Mouse (Mus musculus) c-Kit-positive CD71-negative TER-119-negative erythroid progenitor cells, embryonic 14.5 days (primary cell): ENCODE data around the gene 4930518I15Rik.
A peak's percentile ranks its signal among the peaks of the same experiment; 100 is the strongest.
"Not testable (repeated sequence)": the region's sequence is repeated elsewhere in the genome, so short reads cannot be mapped to it uniquely, and the experiment has no call there.

Source experiments
- DNase-seq: peaks from one replicate; pipeline ENCODE4 v3.0.0-alpha.2; 2013; ENCODE audit warnings: low read depth

The 4930518I15Rik gene

GRCm38 (mm10) chr2:156874760-156875510 is 17.2 kb upstream of the 4930518I15Rik start:
- DNase-seq = no peak

DNA sequence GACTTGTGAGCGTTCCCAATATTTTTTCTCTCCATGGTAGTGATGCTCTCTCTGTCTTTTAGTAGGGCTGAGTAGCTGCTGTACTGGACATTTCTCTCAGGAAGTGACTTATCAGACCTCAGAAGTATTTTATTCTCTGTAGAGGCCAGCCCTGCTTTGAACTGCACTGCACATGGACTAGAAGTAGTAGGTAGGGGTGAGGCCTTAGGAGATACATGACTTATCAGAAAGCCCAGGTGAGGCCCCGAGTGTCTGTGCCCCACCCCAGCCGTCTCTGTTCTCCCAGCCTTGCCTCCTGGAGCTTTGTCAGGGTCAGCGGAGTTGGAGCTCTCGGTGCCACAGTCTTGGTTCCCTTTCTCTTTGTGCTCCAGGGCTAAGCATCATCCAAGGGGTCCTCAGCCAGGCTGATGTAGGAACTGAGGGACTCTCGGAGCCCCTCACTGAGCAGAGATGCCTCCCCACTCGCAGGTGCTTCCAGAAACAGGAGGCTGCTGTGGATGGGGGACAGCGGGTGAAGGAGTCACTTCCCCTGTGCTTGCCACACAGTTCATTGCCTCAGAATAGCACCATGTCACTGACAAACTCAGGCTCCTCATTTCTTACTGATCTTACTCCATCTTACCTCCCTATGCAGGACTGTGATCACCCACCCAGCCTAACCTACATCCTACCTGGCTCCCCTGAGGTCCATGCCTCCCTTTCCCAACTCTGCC is 16.5 kb upstream of the 4930518I15Rik start:
- DNase-seq = no peak

DNA sequence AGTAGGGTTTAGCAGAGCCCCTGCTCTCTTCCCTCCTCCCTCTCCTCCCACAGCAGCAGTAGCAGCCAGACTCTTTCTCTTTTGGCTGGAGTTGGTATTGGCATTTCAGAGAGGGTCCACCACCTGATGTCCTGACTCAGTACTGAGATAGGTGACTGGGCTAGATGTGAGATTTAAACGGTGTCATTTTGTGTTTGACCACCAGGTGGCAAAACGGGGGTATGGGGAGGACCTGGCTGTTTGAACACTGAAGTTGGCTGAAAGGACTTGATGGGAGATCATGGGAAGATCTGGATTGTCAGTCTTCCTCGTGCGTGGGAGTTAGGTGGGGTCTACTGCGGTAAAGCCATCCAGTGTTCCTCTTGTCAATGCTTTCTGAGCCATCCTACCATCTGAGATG is 15.9 kb upstream of the 4930518I15Rik start:
- peak; percentile 64 for DNase-seq

- no peak for DNase-seq
These were observed 12.8 kb upstream of the 4930518I15Rik start for GRCm38 (mm10) chr2:156870519-156870918.

DNA sequence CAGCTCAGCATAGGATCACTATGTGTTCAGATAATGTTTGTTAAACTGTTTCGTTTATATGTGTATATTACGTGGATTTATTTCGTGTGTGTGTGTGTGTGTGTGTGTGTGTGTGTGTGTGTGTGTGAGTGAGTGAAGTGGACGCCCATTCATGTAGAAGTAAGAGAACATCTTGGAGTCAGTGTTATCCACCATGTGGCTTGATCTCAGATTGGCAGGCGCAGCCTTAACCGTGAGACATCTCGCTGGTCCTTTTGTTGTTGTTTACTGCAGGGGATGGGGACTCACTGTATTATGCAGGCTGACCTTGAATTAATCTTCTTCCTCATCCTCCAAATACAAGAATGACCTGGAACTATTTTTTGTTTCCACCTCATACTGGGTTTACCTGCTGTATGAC is 11.8 kb upstream of the 4930518I15Rik start:
- DNase-seq = no peak

DNA sequence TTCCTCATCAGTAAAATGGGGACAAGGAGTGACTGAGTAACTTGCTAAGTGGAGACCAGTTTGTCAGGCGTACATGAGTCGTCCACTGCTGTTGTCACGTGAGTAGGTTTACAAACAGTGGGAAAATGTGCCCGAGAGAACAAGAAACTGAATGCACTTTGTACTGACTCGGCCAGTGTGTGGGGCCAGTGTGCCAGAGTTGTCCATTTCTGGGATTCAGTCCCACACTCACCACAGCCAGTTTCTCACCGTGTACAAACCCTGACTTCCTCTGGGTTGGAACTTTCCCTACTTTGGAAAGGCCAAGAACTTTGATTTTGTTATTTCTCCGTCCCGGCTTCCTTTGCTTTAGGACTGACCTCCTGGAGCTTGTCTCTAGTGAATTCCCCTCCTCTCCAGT is 11.2 kb upstream of the 4930518I15Rik start:
- no peak for DNase-seq

DNA sequence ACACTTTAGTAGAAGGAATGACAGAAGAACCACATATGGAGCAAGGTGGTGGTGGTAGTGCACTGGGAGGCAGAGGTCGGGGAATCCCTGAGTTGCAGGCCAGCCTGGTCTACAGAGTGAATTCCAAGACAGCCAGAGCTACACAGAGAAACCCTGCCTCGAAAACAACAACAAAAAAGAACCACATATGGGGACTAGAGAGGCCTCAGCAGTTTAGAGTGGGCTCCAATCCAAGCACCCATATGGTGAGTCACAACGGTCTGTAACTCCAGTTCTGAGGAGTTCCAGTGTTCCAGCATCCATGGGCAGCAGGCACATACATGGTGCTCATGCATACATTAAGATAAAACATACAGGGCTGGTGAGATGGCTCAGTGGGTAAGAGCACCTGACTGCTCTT is 6.7 kb upstream of the 4930518I15Rik start:
- no peak for DNase-seq

- DNase-seq = no peak
These were observed 5.9 kb upstream of the 4930518I15Rik start for GRCm38 (mm10) chr2:156863487-156864160.

DNA sequence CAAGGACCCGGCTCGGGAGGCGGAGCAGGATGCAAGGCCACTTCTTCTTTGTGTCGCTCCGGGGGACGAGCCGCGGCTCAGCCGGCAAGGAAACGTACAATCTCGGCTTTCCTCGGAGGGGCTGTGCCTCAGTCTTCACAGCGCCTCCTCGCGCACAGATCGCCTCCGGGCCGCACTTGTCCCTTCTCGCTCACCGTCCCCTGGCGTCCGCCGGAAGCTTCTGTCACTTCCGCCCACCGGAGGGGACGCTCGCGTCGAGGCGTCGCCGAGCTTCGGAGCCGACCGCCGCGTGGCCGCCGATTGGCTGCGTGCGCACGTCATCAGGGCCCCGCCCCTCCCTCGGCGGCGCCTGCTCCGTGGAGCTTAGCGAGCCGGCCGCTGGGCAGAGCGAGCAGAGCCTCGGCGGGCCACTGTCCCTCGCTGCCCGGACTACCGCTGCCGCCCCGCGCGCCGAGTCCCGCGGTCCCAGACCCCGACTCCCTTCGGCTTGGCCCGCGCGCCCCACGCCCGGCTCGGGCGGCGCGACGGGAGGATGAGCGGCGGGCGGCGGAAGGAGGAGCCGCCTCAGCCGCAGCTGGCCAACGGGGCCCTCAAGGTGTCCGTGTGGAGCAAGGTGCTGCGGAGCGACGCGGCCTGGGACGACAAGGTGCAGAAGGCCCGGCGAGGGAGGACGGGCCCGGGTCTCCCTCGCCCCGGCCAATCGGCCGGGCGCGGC is 5.2 kb upstream of the 4930518I15Rik start, which contains the start of gene Rab5if:
Rab5if (plus strand) TSS at position 357 of the 715 bp plus-strand sequence.
- DNase-seq = peak; percentile 94

GRCm38 (mm10) chr2:156862041-156862717 is 4.4 kb upstream of the 4930518I15Rik start:
- no peak for DNase-seq

DNA sequence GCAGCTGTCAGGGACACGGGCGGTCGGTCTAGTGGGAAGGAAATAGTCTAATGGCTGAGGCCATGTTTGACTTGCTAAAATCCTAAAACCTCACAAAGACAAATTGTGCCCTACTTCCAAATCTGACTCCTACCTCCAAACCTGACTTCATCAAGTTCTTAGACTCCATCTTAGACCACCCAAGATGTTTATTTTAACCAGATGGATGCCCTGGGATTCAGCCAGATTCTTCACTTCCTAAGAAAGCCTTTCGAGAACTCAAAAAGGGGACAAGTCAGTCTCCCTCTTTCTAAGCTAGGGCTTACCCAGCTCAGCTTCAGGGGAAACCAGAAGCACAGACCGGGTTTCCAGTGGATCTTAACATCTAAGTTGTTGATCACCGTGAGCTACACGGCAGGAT is 925 bp upstream of the 4930518I15Rik start:
- DNase-seq = no peak

DNA sequence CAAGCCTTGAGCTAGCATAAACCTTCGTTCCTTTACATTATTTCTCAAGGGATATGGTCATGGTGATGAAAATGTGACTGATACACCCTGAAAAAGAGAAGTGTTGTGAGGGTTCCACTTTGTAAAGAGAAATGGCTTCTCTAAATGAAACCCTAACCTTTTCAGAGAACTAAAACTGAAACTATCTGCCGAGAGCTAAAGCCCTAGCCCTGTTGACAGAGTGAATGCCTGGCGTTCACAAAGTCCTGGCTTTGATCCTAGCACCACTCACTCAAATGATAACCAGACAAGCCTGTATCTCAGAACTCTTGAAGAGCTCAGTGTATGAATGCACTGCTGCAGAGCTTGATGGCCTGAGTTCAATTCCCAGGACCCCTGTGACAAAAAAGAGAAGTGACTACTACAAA is 358 bp downstream of the 4930518I15Rik start:
- no peak for DNase-seq

DNA sequence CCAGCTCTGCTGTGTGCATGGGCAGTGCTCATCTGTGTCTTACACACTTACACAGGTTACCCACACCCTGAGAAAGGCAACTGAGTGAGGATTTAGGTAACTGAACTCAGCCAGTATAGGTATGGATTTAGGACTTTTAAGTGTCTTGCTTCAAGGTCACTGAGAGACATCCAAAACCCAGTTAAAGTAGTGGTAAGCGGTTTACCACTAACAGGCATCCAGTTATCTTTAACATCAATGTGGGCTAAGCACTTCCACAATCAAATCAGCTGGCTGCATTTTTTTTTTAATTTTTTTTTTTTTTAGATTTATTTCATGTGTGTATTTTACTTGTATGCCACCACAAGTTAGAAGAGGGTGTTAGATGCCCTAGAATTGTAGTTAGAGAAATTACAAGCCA is 1.4 kb downstream of the 4930518I15Rik start:
- DNase-seq = no peak

GRCm38 (mm10) chr2:156853999-156854771 is 3.6 kb downstream of the 4930518I15Rik start:
- not testable (repeated sequence) for DNase-seq

- DNase-seq = not testable (repeated sequence)
These were observed 4.2 kb downstream of the 4930518I15Rik start for GRCm38 (mm10) chr2:156853584-156853983.

- DNase-seq = no peak
These were observed 7.2 kb downstream of the 4930518I15Rik start for GRCm38 (mm10) chr2:156850505-156850904.

GRCm38 (mm10) chr2:156848526-156849182 is 9.1 kb downstream of the 4930518I15Rik start:
- no peak for DNase-seq

DNA sequence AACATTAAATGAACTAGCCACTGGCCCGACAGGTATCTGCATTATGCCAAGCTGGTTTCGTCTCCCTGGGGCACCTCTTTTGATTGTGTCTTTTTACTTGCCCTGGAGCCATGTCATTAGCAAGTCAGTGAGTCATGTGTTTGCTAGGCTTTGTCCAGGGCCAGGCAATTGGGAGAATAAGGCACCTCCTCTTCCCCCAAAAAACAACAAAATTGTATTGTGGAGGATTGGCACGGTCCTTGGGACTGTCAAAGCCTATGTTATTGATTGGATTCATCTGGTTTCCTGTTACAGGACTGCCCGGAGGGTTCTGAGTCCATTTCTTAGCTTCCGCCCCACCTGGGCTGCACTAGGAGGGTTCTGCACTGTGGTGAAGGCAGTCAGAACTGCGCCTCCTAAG is 10.1 kb downstream of the 4930518I15Rik start:
- DNase-seq = no peak

- no peak for DNase-seq
These were observed 13.0 kb downstream of the 4930518I15Rik start for GRCm38 (mm10) chr2:156844715-156845114.

DNA sequence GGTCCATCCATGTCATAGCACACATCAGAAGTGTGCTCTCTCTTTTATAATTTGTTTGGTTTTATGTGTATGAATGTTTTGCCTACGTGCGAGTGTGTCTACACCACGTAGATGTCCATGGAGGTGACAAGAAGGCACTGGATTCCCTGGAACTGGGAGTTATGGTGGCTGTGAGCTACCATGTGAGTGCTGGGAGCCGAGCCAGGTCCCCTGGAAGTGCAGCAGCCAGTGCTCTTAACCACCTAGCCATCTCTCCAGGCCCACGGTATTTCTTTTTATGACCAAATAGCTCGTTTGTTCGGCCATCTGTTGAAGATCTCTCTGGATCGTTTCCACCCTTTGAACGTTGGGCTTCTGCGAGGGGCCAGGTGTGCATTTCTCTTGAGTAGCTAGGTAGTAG is 14.4 kb downstream of the 4930518I15Rik start:
- DNase-seq = no peak
